Mouse (Mus musculus): ENCODE results near the gene Il1r1.

- TF ChIP-seq CTCF (IDR thresholded peaks at IDR 0.05; ENCODE audit: extremely low read depth, insufficient read depth, low read length) (no peak), POLR2A (IDR thresholded peaks at IDR 0.05; ENCODE audit: extremely low read depth, insufficient read depth, low read length) (no peak)
Measured at GRCm38 (mm10) chr1:40329526-40329925, 104.6 kb downstream of the Il1r1 start.
